Mouse (Mus musculus): ENCODE measurements around the gene Akr1c20.

Akr1c20 gene

GRCm38 (mm10) chr13:4523201-4523838, at the start of gene Akr1c20:
Gene Akr1c20, minus strand, starts transcription at chr13:4523345.
- DNase-seq, result no peak

GRCm38 (mm10) chr13:4565996-4566395, 42.9 kb upstream of the Akr1c20 start:
- no peak for DNase-seq

GRCm38 (mm10) chr13:4560500-4560899, 37.4 kb upstream of the Akr1c20 start:
- DNase-seq, result no peak

GRCm38 (mm10) chr13:4559143-4559542, 36.0 kb upstream of the Akr1c20 start:
- DNase-seq, result no peak

GRCm38 (mm10) chr13:4514811-4515210, 8.3 kb downstream of the Akr1c20 start:
- DNase-seq, result no peak

GRCm38 (mm10) chr13:4467896-4468295, 55.2 kb downstream of the Akr1c20 start:
- no peak for DNase-seq

- no peak for DNase-seq
Measured at GRCm38 (mm10) chr13:4465641-4466040, 57.5 kb downstream of the Akr1c20 start.
